Mouse (Mus musculus) midbrain, postnatal 0 days (tissue): ENCODE data around the gene Fblim1. TPM values are rescaled to one million over a fixed set of nuclear protein-coding genes. Genes with fewer than 3 reads are reported as not detected.

ENCODE experiments used
- ATAC-seq: fragments of 200-750 bp; cut with Nextera tagmentation; 2 replicates; pipeline ENCODE4 v1.8.0; 2017; ENCODE audit warnings: moderate number of reproducible peaks, mild to moderate bottlenecking, moderate TSS enrichment, moderate library complexity; ENCODE audit not compliant: low FRiP score
- DNase-seq: peaks from one replicate; pipeline ENCODE4 v3.0.0-alpha.2; 2015; ENCODE audit warnings: low spot score
- H3K27ac ChIP-seq: fragments of 300-500 bp; sonication (generic); 2 replicates; pipeline ENCODE4 v1.5.1; 2014; ENCODE audit warnings: low read depth, mild to moderate bottlenecking, low read length, mixed read lengths
- H3K27me3 ChIP-seq: fragments of 300-500 bp; sonication (generic); 2 replicates; pipeline ENCODE4 v1.6.1; 2014; ENCODE audit warnings: low read length, control low read depth, mixed read lengths; ENCODE audit not compliant: insufficient read depth
- H3K36me3 ChIP-seq: fragments of 300-500 bp; sonication (generic); 2 replicates; pipeline ENCODE4 v1.6.1; 2014; ENCODE audit warnings: low read length, control low read depth, mixed read lengths; ENCODE audit not compliant: insufficient read depth
- H3K4me1 ChIP-seq: fragments of 300-500 bp; sonication (generic); 2 replicates; pipeline ENCODE4 v1.6.1; 2014; ENCODE audit warnings: mild to moderate bottlenecking, control low read depth, antibody characterized with exemption, low read length, mixed read lengths; ENCODE audit not compliant: insufficient read depth
- H3K4me2 ChIP-seq: fragments of 300-500 bp; sonication (generic); 2 replicates; pipeline ENCODE4 v1.6.1; 2014; ENCODE audit warnings: low read depth, mild to moderate bottlenecking, low read length, mixed read lengths; ENCODE audit not compliant: poor library complexity, severe bottlenecking
- H3K4me3 ChIP-seq: fragments of 300-500 bp; sonication (generic); 2 replicates; pipeline ENCODE4 v1.5.1; 2014; ENCODE audit warnings: low read depth, mild to moderate bottlenecking, low read length, moderate library complexity
- H3K9ac ChIP-seq: fragments of 300-500 bp; sonication (generic); replicated peaks from 2 replicates; pipeline ENCODE4 v1.6.1; 2014; ENCODE audit warnings: mild to moderate bottlenecking, low read length, moderate library complexity, mixed read lengths; ENCODE audit not compliant: poor library complexity, severe bottlenecking
- H3K9me3 ChIP-seq: fragments of 300-500 bp; sonication (generic); 2 replicates; pipeline ENCODE4 v1.6.1; 2016; ENCODE audit warnings: low read length, control low read depth
- CTCF ChIP-seq: IDR thresholded peaks from 2 replicates; pipeline ENCODE4 v1.5.1; 2016; ENCODE audit warnings: antibody characterized with exemption, mild to moderate bottlenecking
- WGBS: fragments of 180-500 bp; shearing (Covaris S2); extraction: QIAGEN DNeasy Blood & Tissue Kit; methylation state at CpG from one replicate; pipeline ENCODE4 v1.1.7; 2014; 5-methylcytosine and 5-hydroxymethylcytosine counted together
- polyA plus RNA-seq: library from polyadenylated mRNA; unstranded; fragments of >200 nt; fragmentation: Nextera tagmentation; extraction: Ambion mirVana; gene quantifications from 2 replicates; pipeline ENCODE4 v1.2.1, GENCODE M21; 2015
- total RNA-seq: library from RNA; depleted of rRNA; stranded (reverse); fragments of >200 nt; gene quantifications from 2 replicates; pipeline ENCODE4 v1.2.3, GENCODE M21; 2014

The Fblim1 gene
- total and polyA plus RNA-seq, 2 experiments from 2014 or later = 24.1 to 26.2 TPM

GRCm38 (mm10) chr4:141545743-141546333 is 60.1 kb downstream of the Fblim1 start:
- peak overlapping the region; percentile 48 for H3K4me3 ChIP-seq
- no peaks in the 10 kb centered on the region for H3K9me3 ChIP-seq
- no peaks in the 10 kb centered on the region for H3K36me3 ChIP-seq
- no peak for TF ChIP-seq CTCF
- no peaks in the 10 kb centered on the region for H3K27me3 ChIP-seq
- peak overlapping the region; percentile 83 for H3K4me2 ChIP-seq
- H3K4me1 ChIP-seq = no peaks in the 10 kb centered on the region
- ATAC-seq (peak; percentile 83), DNase-seq (peak; percentile 99)
- peak overlapping the region; percentile 98 for H3K27ac ChIP-seq
- WGBS = under 1% methylated on average over 34 of the region's 56 CpGs
- H3K9ac ChIP-seq = peak overlapping the region; percentile 84

DNA sequence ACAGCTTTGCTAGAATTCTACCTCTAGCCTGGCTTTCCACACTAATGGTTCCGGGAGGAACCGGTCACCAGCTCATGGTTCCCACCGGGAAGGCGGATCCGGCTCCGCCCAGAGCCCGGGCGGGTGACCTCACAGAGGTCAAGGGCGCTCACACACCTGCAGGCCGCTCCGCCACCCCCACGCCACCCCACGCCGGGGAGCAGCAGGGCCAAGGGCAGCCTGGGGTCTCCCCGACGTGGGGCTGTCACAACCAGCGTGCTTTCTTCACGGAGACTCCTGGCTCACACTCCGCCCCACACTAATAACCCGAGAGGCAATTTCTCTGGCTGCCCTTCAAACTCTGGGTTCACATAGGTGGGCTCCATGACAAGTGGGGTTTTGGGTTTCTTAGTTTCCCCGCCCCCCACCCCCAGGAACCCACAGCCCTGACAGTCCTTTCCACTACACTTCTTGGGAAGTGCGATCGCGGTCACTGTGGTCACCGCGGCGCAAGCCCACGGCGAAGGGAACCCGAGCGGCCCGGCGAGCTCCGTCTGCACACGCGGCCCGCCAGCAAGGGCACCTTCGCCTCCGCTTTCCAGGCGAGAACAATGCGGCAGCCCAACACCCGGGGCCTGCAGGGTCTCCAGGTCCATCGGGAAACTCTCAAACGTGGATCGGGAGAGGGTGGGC is 60.7 kb downstream of the Fblim1 start:
- Histone ChIP-seq H3K27me3 (no peaks in the 10 kb centered on the region), H3K4me2 (peak overlapping the region; percentile 83), H3K4me3 (peak overlapping the region; percentile 48), H3K9me3 (no peaks in the 10 kb centered on the region), H3K4me1 (no peaks in the 10 kb centered on the region), H3K9ac (peak overlapping the region; percentile 84), H3K36me3 (no peaks in the 10 kb centered on the region), H3K27ac (peak overlapping the region; percentile 98)
- no peak for TF ChIP-seq CTCF
- ATAC-seq (peak; percentile 32), DNase-seq (peak; percentile 57)
- WGBS = under 1% methylated on average over 44 of the region's 45 CpGs

GRCm38 (mm10) chr4:141544536-141544935 is 61.4 kb downstream of the Fblim1 start:
- 48% methylated on average over 2 of the region's 2 CpGs for WGBS
- no peaks in the 10 kb centered on the region for H3K4me1 ChIP-seq
- H3K9ac ChIP-seq = no peak overlapping the region
- no peak for TF ChIP-seq CTCF
- peak overlapping the region; percentile 48 for H3K4me3 ChIP-seq
- peak overlapping the region; percentile 83 for H3K4me2 ChIP-seq
- ATAC-seq = no peak
- H3K36me3 ChIP-seq = no peaks in the 10 kb centered on the region
- peak overlapping the region; percentile 98 for H3K27ac ChIP-seq
- H3K9me3 ChIP-seq = no peaks in the 10 kb centered on the region
- H3K27me3 ChIP-seq = no peaks in the 10 kb centered on the region
- no peak for DNase-seq

DNA sequence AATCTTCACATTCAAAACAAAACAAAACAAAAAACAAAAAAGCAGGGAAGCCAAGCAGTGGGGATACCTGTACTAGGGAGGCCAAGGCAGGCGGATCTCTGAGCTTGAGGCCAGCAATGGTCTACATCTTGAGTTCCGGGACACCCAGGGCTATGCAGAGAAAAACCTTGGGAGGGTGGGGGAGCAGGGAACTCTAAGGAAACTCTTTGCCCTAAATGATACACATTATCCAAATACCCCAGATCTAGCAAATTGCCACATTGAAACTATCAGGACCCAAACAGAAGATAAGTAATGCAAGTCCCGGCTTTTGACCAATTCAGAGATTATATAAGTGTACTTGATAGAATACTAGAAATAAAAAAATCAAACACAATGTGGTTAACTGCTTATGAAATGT is 62.3 kb downstream of the Fblim1 start:
- TF ChIP-seq CTCF = no peak
- WGBS = 83% methylated on average over 3 of the region's 3 CpGs
- Histone ChIP-seq H3K4me1 (no peaks in the 10 kb centered on the region), H3K27me3 (no peaks in the 10 kb centered on the region), H3K9me3 (no peaks in the 10 kb centered on the region), H3K9ac (no peak overlapping the region), H3K4me2 (no peak overlapping the region), H3K27ac (no peak overlapping the region), H3K36me3 (no peaks in the 10 kb centered on the region), H3K4me3 (no peak overlapping the region)
- no peak for DNase-seq
- ATAC-seq = no peak

- DNase-seq (peak; percentile 65), ATAC-seq (no peak)
- no peaks in the 10 kb centered on the region for H3K36me3 ChIP-seq
- H3K4me2 ChIP-seq = no peak overlapping the region
- no peak overlapping the region for H3K9ac ChIP-seq
- WGBS = 16% methylated on average over 7 of the region's 7 CpGs
- H3K9me3 ChIP-seq = no peaks in the 10 kb centered on the region
- H3K27me3 ChIP-seq = no peaks in the 10 kb centered on the region
- no peak overlapping the region for H3K27ac ChIP-seq
- no peak for TF ChIP-seq CTCF
- no peaks in the 10 kb centered on the region for H3K4me1 ChIP-seq
- H3K4me3 ChIP-seq = no peak overlapping the region
Observed at GRCm38 (mm10) chr4:141541851-141542250, 64.0 kb downstream of the Fblim1 start.

GRCm38 (mm10) chr4:141540844-141541243 is 65.1 kb downstream of the Fblim1 start:
- Histone ChIP-seq H3K27ac (no peak overlapping the region), H3K9ac (no peak overlapping the region), H3K4me3 (no peak overlapping the region), H3K27me3 (no peaks in the 10 kb centered on the region), H3K4me2 (no peak overlapping the region), H3K36me3 (no peaks in the 10 kb centered on the region), H3K4me1 (no peaks in the 10 kb centered on the region), H3K9me3 (no peaks in the 10 kb centered on the region)
- ATAC-seq (no peak), DNase-seq (no peak)
- no peak for TF ChIP-seq CTCF
- WGBS = 65% methylated on average over 3 of the region's 3 CpGs
